Mouse (Mus musculus): Measurements from ENCODE around the gene Gucy1a1. TPM values are rescaled to one million over a fixed set of nuclear protein-coding genes. Genes with fewer than 3 reads are reported as not detected.
A peak's percentile ranks its signal among the peaks of the same experiment; 100 is the strongest.

Gucy1a1 gene
- total and polyA plus RNA-seq, 2 experiments from 2014 or later, result 24.6 to 28.7 TPM

DNA sequence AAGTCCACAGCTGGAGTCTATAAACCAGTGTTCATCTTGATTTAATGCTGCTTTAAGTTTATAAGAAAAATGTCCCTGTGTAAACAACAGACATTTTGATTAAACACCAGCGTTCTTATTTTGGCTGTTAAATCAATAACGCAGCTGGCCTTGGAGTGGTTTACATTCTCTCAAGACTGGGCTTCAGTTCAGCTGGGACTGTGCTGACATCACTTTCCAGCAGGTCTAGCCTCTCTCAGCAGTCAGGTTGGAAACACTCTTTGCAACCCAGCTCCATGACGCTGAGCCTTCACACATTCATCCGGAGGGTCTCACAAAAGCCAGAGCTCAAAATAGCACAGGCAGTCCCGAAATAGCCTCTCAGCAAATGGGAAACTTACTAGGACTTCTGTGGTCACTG, 88.4 kb downstream of the Gucy1a1 start:
- Histone ChIP-seq H3K4me2 (ENCODE audit: low read depth, low read length) (no peak overlapping the region), H3K4me3 (ENCODE audit: low read depth, low read length) (no peak overlapping the region), H3K27me3 (ENCODE audit: control insufficient read depth, insufficient read depth, low read length) (no peaks in the 10 kb centered on the region), H3K36me3 (replicated peaks; ENCODE audit: control insufficient read depth, insufficient read depth, low read length) (no peaks in the 10 kb centered on the region), H3K4me1 (ENCODE audit: control insufficient read depth, insufficient read depth) (peaks cover 19% of the 10 kb centered on the region), H3K27ac (ENCODE audit: low read depth) (peak overlapping the region; percentile 56), H3K9ac (replicated peaks; ENCODE audit: low read depth, low read length) (no peak overlapping the region), H3K9me3 (replicated peaks; ENCODE audit: control insufficient read depth, low read length) (no peaks in the 10 kb centered on the region)
- WGBS, result 7% methylated on average over 5 of the region's 5 CpGs
- ATAC-seq (ENCODE audit: insufficient read depth, low read depth) (peak; percentile 80), DNase-seq (ENCODE audit: low spot score) (peak; percentile 84)
- no peak for TF ChIP-seq CTCF (IDR thresholded peaks at IDR 0.05; ENCODE audit: low read depth)
- no peak for TF ChIP-seq EP300 (IDR thresholded peaks at IDR 0.05; ENCODE audit: low read depth)

DNA sequence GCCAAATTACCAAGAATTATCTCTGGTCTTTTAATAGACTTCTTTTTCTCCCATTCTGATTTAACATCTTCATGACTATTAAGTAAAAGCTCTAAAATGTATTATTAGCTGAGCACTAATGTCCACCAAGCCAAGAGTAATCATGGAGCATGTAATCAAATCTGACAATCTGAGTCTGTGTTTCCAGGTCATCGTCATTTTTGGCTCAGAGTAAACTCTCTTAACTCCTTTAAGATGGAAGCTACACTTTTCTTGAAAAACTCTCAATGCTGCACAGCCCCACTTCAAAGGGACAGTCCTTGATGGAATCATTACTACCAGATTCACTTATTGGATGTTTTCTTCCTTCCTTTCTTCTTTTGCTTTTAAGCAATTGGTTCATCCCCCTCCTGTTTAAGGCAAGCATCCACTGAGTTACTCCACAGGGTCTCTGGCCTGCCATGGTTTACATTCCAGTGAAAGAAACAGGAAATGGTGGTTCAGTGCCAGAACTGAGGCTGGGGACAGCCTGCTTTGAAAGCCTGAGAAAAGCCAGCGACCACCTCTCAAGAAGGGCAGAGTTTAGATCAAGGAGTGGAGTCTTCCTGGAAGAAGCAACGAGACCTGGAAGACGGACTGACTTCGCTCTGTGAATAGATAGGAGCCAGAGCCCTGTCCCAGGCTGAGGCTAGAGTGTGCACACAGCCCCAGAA, 91.2 kb downstream of the Gucy1a1 start:
- TF ChIP-seq CTCF (IDR thresholded peaks at IDR 0.05; ENCODE audit: low read depth) (no peak), EP300 (IDR thresholded peaks at IDR 0.05; ENCODE audit: low read depth) (no peak)
- peaks cover 12% of the 10 kb centered on the region for H3K4me1 ChIP-seq (ENCODE audit: control insufficient read depth, insufficient read depth)
- H3K27ac ChIP-seq (ENCODE audit: low read depth), result no peak overlapping the region
- H3K36me3 ChIP-seq (replicated peaks; ENCODE audit: control insufficient read depth, insufficient read depth, low read length), result 0 out of 2 replicates have a peak, but pooled peaks cover 4% of the 10 kb centered on the region
- no peak overlapping the region for H3K9ac ChIP-seq (replicated peaks; ENCODE audit: low read depth, low read length)
- 29% methylated on average over 5 of the region's 5 CpGs for WGBS
- no peaks in the 10 kb centered on the region for H3K27me3 ChIP-seq (ENCODE audit: control insufficient read depth, insufficient read depth, low read length)
- no peaks in the 10 kb centered on the region for H3K9me3 ChIP-seq (replicated peaks; ENCODE audit: control insufficient read depth, low read length)
- H3K4me3 ChIP-seq (ENCODE audit: low read depth, low read length), result no peak overlapping the region
- no peak overlapping the region for H3K4me2 ChIP-seq (ENCODE audit: low read depth, low read length)
- ATAC-seq (ENCODE audit: insufficient read depth, low read depth), result no peak
- no peak for DNase-seq (ENCODE audit: low spot score)

DNA sequence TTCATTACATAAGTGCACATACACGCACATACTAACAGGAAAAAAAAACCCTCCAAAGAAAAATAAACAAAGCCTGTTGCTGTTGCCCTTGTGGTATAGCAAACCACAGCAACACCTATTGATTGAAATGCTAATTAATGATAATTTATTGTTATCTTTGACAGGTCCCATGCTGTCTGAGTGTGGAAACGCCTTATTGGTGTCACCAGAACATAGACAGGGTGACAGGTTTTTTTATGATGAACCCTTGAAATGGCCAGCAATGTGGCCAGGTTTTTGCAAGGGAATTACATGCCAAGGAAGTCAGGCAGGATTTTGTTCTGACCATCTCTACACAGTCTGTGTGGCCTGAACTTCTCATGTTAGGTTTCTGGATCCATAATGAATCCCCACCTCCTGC, 93.6 kb downstream of the Gucy1a1 start:
- WGBS, result 67% methylated on average over 2 of the region's 2 CpGs
- Histone ChIP-seq H3K36me3 (replicated peaks; ENCODE audit: control insufficient read depth, insufficient read depth, low read length) (0 out of 2 replicates have a peak, but pooled peaks cover 4% of the 10 kb centered on the region), H3K27ac (ENCODE audit: low read depth) (no peak overlapping the region), H3K4me3 (ENCODE audit: low read depth, low read length) (no peak overlapping the region), H3K4me2 (ENCODE audit: low read depth, low read length) (no peak overlapping the region), H3K27me3 (ENCODE audit: control insufficient read depth, insufficient read depth, low read length) (no peaks in the 10 kb centered on the region), H3K9ac (replicated peaks; ENCODE audit: low read depth, low read length) (no peak overlapping the region), H3K9me3 (replicated peaks; ENCODE audit: control insufficient read depth, low read length) (no peaks in the 10 kb centered on the region), H3K4me1 (ENCODE audit: control insufficient read depth, insufficient read depth) (peaks cover under 1% of the 10 kb centered on the region; the same call in 1 of the 2 replicates)
- TF ChIP-seq CTCF (IDR thresholded peaks at IDR 0.05; ENCODE audit: low read depth), result no peak
- ATAC-seq (ENCODE audit: insufficient read depth, low read depth), result no peak
- DNase-seq (ENCODE audit: low spot score), result no peak

DNA sequence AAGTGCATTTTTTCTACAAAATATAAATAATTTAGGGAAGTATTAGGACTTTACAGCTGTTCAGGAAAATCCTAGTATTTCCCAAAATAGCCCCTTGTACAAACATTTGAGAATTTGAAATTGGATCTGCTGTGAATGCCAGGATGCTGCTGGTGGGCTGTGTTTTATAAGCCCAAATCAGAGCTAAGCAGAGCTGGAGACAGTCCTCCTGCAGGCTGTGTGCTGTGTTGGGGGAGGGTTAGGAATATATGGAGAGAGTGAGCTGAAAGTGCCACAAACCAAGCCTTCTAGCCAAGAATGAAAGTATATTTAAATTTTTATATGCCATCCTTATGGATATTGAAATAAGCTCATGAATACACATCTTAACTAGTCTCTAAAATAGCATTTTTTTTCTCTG, 94.1 kb downstream of the Gucy1a1 start:
- no peak for ATAC-seq (ENCODE audit: insufficient read depth, low read depth)
- H3K4me1 ChIP-seq (ENCODE audit: control insufficient read depth, insufficient read depth), result no peaks in the 10 kb centered on the region

DNA sequence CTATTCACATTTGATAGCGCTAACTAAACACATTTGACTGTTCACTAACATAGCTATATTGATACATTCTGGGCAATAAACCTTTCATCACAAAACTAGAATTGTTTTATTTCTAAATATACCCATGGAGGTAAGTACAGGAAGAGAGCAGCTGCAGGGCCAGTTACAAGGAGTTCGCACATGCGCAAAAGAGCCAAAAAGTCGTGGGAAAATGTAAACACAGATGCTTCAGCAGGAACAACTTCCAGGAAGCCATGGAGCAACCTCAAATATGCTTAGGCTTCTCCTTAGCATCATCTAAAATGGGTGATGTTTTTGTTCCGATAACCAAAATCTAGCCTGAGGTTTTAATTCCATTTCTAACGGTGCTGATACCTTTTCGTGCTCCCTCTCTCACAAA, 96.9 kb downstream of the Gucy1a1 start:
- no peak overlapping the region for H3K9ac ChIP-seq (replicated peaks; ENCODE audit: low read depth, low read length)
- ATAC-seq (ENCODE audit: insufficient read depth, low read depth), result no peak
- H3K36me3 ChIP-seq (replicated peaks; ENCODE audit: control insufficient read depth, insufficient read depth, low read length), result peaks cover 10% of the 10 kb centered on the region; the same call in 1 of the 2 replicates
- H3K4me3 ChIP-seq (ENCODE audit: low read depth, low read length), result no peak overlapping the region
- WGBS, result 61% methylated on average over 7 of the region's 7 CpGs
- no peak overlapping the region for H3K27ac ChIP-seq (ENCODE audit: low read depth)
- H3K4me1 ChIP-seq (ENCODE audit: control insufficient read depth, insufficient read depth), result no peaks in the 10 kb centered on the region
- no peak for DNase-seq (ENCODE audit: low spot score)
- H3K9me3 ChIP-seq (replicated peaks; ENCODE audit: control insufficient read depth, low read length), result no peaks in the 10 kb centered on the region
- no peak overlapping the region for H3K4me2 ChIP-seq (ENCODE audit: low read depth, low read length)
- H3K27me3 ChIP-seq (ENCODE audit: control insufficient read depth, insufficient read depth, low read length), result no peaks in the 10 kb centered on the region
- TF ChIP-seq EP300 (IDR thresholded peaks at IDR 0.05; ENCODE audit: low read depth) (no peak), CTCF (IDR thresholded peaks at IDR 0.05; ENCODE audit: low read depth) (no peak)

More for the DNA sequence above, 94.1 kb downstream of the Gucy1a1 start:
- peaks cover 4% of the 10 kb centered on the region; the same call in 1 of the 2 replicates for H3K36me3 ChIP-seq (replicated peaks; ENCODE audit: control insufficient read depth, insufficient read depth, low read length)
- TF ChIP-seq CTCF (IDR thresholded peaks at IDR 0.05; ENCODE audit: low read depth) (no peak), EP300 (IDR thresholded peaks at IDR 0.05; ENCODE audit: low read depth) (no peak)
- no peak overlapping the region for H3K4me2 ChIP-seq (ENCODE audit: low read depth, low read length)
- H3K27me3 ChIP-seq (ENCODE audit: control insufficient read depth, insufficient read depth, low read length), result no peaks in the 10 kb centered on the region
- DNase-seq (ENCODE audit: low spot score), result no peak
- H3K9me3 ChIP-seq (replicated peaks; ENCODE audit: control insufficient read depth, low read length), result no peaks in the 10 kb centered on the region
- no peak overlapping the region for H3K9ac ChIP-seq (replicated peaks; ENCODE audit: low read depth, low read length)
- no peak overlapping the region for H3K27ac ChIP-seq (ENCODE audit: low read depth)
- H3K4me3 ChIP-seq (ENCODE audit: low read depth, low read length), result no peak overlapping the region

DNA sequence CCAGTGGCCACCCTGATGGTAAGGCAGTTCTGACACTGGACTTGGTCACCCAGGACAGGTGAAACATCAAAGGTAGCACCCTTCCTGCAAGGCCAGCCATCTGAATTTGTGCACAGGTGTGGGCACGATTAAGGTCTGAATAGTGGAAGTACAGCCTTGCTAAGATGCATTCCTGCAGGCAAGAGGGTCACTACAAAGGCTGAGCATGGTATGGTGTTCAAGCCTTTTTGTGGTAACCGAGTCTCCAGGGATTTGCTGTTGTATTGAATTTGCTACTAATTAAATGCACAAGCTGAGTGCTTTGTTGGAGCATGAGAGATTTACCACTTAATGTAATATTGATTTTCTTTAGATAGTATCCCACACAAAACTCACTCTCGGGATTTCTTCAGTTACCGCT, 97.5 kb downstream of the Gucy1a1 start:
- no peak overlapping the region for H3K4me2 ChIP-seq (ENCODE audit: low read depth, low read length)
- H3K9ac ChIP-seq (replicated peaks; ENCODE audit: low read depth, low read length), result no peak overlapping the region
- TF ChIP-seq CTCF (IDR thresholded peaks at IDR 0.05; ENCODE audit: low read depth) (no peak), EP300 (IDR thresholded peaks at IDR 0.05; ENCODE audit: low read depth) (no peak)
- no peaks in the 10 kb centered on the region for H3K9me3 ChIP-seq (replicated peaks; ENCODE audit: control insufficient read depth, low read length)
- no peaks in the 10 kb centered on the region for H3K27me3 ChIP-seq (ENCODE audit: control insufficient read depth, insufficient read depth, low read length)
- WGBS, result 77% methylated on average over 4 of the region's 4 CpGs
- H3K36me3 ChIP-seq (replicated peaks; ENCODE audit: control insufficient read depth, insufficient read depth, low read length), result peaks cover 10% of the 10 kb centered on the region; the same call in 1 of the 2 replicates
- no peaks in the 10 kb centered on the region for H3K4me1 ChIP-seq (ENCODE audit: control insufficient read depth, insufficient read depth)
- ATAC-seq (ENCODE audit: insufficient read depth, low read depth) (no peak), DNase-seq (ENCODE audit: low spot score) (no peak)
- H3K4me3 ChIP-seq (ENCODE audit: low read depth, low read length), result no peak overlapping the region
- H3K27ac ChIP-seq (ENCODE audit: low read depth), result no peak overlapping the region

Data from heart, postnatal 0 days (tissue).